Mouse (Mus musculus) adrenal gland (tissue): ENCODE data around the gene Tmem159.

Experiments
- intact Hi-C: fragments of 180-260 bp; cut with DNase I; formaldehyde crosslinking; loops from one replicate; pipeline ENCODE4 v1.15.1; 2025
- long read RNA-seq, 2 experiments: library from polyadenylated mRNA; unstranded; transcript quantifications; one replicate each; pipeline ENCODE4 v2.0.0; 2020; ENCODE audit warnings: borderline replicate concordance in 1 of 2; ENCODE audit not compliant: insufficient replicate concordance in 1 of 2

The Tmem159 gene
- long read RNA-seq, experiment 1, transcript Tmem159-201 (5 exons, 1,484 nt): major isoform, 235 of 257 reads
- long read RNA-seq, experiment 1, partial matches to known transcripts: 4 of 257 reads
- long read RNA-seq, experiment 1, other reads (novel, unspliced or antisense): 18 of 257 reads
- long read RNA-seq, experiment 2, transcript Tmem159-203 (2 exons, 731 nt): minor isoform, 6 of 395 reads
- long read RNA-seq, experiment 2, transcript Tmem159-201 (5 exons, 1,484 nt): major isoform, 348 of 395 reads
- long read RNA-seq, experiment 2, partial matches to known transcripts: 15 of 395 reads
- long read RNA-seq, experiment 2, other reads (novel, unspliced or antisense): 26 of 395 reads

DNA sequence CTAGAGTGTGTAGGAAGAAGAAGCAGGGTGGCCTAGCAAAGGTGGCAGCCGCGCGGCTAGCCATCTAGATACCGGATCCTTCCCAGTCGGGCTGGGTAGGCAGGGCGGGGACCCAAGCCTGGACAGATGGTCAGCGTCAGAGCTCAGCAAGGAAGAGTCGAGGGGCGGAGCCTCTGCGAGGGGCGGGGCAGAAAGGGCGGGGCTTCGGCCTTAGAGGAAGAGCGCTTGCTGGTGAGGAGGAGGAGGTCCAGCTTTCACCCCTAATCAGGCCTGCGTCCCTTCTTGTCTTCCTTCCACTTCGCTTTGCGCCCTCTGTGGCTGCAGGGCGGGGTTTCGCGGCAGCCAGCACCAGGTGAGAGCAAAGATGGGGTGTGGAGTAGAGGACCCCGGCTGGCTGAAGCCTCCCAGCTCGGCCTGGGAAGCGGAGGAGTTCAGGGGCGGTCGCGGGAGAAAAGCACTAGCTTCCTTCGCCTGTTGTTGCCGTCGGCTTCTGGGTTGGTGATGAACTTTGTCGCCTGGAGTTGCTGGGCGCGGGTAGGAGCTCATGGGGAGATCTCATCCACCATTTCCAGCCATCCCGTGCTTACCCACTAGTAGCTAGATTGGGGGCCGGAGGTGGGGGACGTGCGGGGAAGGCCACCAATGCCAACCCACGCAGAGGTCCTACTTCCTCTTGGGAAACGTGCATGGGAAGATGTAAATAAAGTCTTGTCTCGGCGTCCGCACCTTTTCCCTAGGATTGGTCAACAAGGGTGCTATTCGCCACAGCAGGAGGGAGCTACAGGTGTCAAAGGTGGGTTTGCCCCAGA is at the start of gene Tmem159:
TSS of gene Tmem159 (plus strand) at position 190 of the 809 bp plus-strand sequence.
- intact Hi-C loops: loop anchor here (10.0 kb wide), 1 partner anchor 822 kb away; no protein-coding TSS in a partner anchor

GRCm38 (mm10) chr7:120054016-120054415 is 48.1 kb upstream of the Tmem159 start:
- intact Hi-C loops: no loop called here

- intact Hi-C loops: loop anchor here (5.0 kb wide), 1 partner anchor 208 kb away; no protein-coding TSS in a partner anchor
Observed at GRCm38 (mm10) chr7:120055479-120055878, 46.7 kb upstream of the Tmem159 start.

- intact Hi-C loops: no loop called here
Observed at GRCm38 (mm10) chr7:120064045-120064444, 38.1 kb upstream of the Tmem159 start.

- intact Hi-C loops: no loop called here
Observed at GRCm38 (mm10) chr7:120068114-120068513, 34.0 kb upstream of the Tmem159 start.

GRCm38 (mm10) chr7:120069164-120069563 is 33.0 kb upstream of the Tmem159 start:
- intact Hi-C loops: no loop called here

DNA sequence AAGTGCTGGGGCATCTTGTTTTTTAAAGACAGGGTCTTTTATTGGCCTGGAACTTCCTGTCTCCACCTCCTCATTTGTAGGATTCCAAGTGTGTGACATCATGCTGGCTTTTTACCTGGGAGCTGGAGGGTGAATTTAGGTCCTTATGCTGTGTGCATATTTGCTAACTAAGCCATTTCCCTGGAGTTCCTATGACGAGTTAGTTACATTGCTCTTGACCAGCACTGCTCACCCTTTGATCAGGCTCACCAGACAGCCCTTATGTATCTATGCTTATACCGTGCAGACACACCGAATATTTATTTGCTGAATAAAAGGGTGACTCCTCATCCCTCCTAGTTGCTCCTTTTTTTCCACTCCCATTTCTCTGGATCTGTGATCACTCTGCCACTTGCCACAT is 22.0 kb upstream of the Tmem159 start:
- intact Hi-C loops: loop anchor here (10.0 kb wide), 1 partner anchor 395 kb away; no protein-coding TSS in a partner anchor

GRCm38 (mm10) chr7:120093033-120093432 is 9.1 kb upstream of the Tmem159 start:
- intact Hi-C loops: no loop called here

- intact Hi-C loops: no loop called here
Observed at GRCm38 (mm10) chr7:120094216-120094615, 7.9 kb upstream of the Tmem159 start.

DNA sequence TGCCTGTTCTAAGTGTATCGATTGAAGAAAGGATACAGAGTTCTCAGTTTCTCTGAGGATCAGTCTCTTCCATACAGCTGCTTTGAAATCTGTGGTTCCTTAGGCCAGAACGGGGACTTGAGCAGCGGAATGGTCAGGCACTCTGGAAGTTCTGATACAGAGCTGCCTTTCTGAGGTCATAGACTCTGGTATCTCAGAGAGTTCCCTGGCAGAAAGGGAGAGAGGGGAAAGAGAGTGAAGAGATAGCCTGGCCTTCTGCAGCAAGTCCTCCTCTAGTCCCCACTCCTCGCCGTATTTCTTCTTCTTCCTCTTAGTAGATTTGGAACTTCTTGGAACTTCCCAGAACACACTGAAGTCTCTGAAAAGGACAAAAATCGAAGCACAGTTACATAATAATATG is 7.0 kb upstream of the Tmem159 start, which contains the start of gene Dnah3:
TSS of gene Dnah3 (minus strand) at position 101 of the 400 bp plus-strand sequence.
- intact Hi-C loops: loop anchor here (5.0 kb wide), 2 partner anchors 232 to 243 kb away; partner anchors contain the start of gene Abca15

DNA sequence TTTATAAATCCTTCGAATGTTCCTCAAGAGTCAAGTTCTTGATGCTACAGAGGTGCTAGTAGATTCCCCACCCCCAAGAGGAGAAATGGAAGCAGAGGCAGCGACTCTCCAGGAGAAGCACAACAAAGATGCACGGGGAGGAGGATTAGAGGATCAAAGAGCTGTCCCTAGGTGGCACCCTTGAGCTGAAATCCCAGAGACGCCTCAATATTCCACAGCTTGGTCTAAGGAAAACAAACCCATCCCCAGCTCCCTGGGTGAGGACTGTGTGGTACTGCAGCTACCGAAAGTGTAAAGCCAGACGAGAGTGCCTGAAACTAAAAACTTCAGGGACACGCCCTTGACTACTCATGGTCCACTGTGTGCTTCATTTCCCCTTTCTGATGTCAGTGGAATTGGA is 4.3 kb upstream of the Tmem159 start:
- intact Hi-C loops: loop anchor here (5.0 kb wide), 2 partner anchors 229 to 246 kb away; partner anchors contain the start of gene Abca15

- intact Hi-C loops: loop anchor here (5.0 kb wide), 2 partner anchors 229 to 246 kb away; partner anchors contain the start of gene Abca15
Observed at GRCm38 (mm10) chr7:120098403-120098802, 3.8 kb upstream of the Tmem159 start.

- intact Hi-C loops: loop anchor here (10.0 kb wide), 1 partner anchor 822 kb away; no protein-coding TSS in a partner anchor
Observed at GRCm38 (mm10) chr7:120103019-120103567, 940 bp downstream of the Tmem159 start.

GRCm38 (mm10) chr7:120104975-120105374 is 2.8 kb downstream of the Tmem159 start:
- intact Hi-C loops: loop anchor here (10.0 kb wide), 1 partner anchor 820 kb away; no protein-coding TSS in a partner anchor

DNA sequence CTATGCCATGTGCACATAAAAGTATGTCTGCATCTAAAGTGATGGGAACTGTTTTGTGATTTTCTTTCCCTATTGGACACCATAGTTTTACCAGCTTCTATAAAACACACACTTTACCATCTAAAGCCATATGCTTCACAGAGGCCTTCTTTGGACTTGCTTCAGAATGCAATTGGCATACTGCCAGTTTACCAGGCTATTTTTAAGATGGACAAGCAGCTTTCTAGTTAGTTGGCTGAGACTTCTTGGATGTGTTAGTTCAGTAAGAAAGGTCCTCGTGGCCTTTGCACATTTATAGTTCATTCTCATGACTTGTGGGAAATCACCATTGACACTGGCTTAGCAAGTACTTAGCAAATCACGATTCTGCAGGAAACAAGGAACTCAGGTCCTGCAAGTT is 4.2 kb downstream of the Tmem159 start:
- intact Hi-C loops: loop anchor here (10.0 kb wide), 1 partner anchor 818 kb away; no protein-coding TSS in a partner anchor

DNA sequence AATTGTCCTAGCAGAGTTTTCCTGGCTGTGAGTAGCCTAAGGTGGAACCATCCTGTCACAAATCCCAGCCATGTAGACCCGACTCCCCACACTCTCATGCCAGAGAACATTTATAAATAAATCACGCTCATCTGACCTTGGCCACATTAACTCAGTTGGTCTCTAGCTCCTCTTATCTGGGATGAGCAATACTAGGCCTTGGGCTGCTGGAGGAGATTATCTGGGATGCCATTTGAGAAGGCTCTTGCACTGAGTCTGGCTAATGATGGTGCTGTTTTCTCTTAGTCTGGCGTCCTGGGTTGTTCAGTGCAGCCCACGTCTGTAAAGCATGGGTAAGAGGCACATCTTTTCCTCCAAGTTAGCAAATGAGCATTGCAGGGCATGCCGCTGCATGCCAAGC is 7.5 kb downstream of the Tmem159 start:
- intact Hi-C loops: loop anchor here (10.0 kb wide), 1 partner anchor 815 kb away; no protein-coding TSS in a partner anchor

GRCm38 (mm10) chr7:120116976-120117375 is 14.8 kb downstream of the Tmem159 start:
- intact Hi-C loops: no loop called here

GRCm38 (mm10) chr7:120117529-120117928 is 15.4 kb downstream of the Tmem159 start:
- intact Hi-C loops: no loop called here

DNA sequence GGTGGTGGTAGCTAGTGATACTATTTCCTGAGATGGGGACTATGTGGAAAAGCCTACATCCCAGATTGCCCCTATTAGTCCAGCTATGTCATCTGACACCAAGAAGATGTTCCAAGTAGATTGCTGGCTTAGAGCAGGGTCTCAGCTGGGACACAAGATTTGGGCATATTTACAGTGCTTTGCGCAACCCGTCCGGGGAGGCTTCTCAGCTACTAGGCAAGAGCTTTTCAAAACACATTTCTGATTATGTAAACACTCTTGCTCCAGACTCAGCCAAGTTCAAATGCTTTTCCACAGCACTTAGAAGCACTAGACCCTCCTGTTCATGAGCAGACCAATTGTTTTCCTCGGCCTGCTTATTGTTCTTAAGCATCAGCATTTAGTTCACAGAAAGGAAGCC is 21.6 kb downstream of the Tmem159 start:
- intact Hi-C loops: loop anchor here (2.0 to 10.0 kb wide), 2 partner anchors 79 to 201 kb away; partner anchors contain the start of genes Abca14, Abca15 and Crym

GRCm38 (mm10) chr7:120124844-120125243 is 22.7 kb downstream of the Tmem159 start:
- intact Hi-C loops: loop anchor here (2.0 to 10.0 kb wide), 2 partner anchors 78 to 200 kb away; partner anchors contain the start of genes Abca14, Abca15 and Crym
